Mouse (Mus musculus): ENCODE results near the gene Smg7.

Smg7 gene

GRCm38 (mm10) chr1:152804907-152805306 lies 97.5 kb downstream of the Smg7 start:
- no peak for DNase-seq

DNA sequence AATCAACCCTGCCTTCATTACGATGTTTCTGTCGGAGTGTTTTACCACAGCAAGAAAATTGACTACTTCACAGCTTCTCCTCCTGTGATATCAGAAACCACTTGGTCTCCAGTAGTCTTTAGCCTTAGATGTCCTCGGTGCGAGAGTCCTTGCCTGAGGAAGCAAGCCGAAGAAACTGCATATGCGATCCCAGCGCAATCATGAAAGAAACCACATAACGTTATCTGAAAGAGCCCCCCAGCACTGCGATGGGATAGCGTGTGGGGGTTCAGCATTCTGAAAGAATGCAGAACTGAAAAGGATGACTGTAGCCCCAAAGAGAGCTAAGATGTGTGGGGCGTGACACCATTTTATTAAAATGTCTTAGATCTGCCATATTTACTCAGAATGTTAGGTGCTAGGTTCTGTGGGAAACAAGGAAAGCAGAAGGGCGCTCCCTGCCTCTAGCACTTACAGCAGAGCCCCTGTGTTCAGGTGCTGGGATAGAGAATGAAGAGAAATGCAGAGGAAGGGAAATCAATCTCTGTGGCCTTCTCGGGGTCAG lies 101.7 kb downstream of the Smg7 start:
- DNase-seq, result no peak

DNA sequence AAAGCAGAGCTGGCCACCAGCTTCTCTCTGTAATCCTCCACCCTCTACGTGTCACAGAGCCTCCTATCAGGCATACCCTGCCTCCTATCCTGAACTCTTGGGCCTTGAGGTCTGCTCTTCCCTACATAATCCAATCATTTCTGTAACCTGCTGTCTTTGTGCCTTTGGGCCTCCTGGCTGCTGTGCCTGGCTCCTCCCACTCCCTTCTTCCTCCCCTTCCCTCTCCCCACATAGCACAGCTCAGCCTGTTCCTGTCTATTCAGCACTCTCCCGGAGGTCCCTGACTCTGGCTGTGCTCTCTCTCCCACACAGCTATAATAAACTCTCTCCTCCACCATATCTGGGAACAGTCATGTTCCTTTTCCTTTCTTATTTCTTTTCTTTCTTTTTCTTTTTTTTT lies 102.5 kb downstream of the Smg7 start, which contains the start of gene Ncf2:
Gene Ncf2 (plus strand): TSS at position 298 of the 400 bp plus-strand sequence.
- no peak for DNase-seq

- DNase-seq, result no peak
Observed at GRCm38 (mm10) chr1:152798125-152798524, 104.3 kb downstream of the Smg7 start.

GRCm38 (mm10) chr1:152796683-152797263 lies 105.7 kb downstream of the Smg7 start:
- no peak for DNase-seq

DNA sequence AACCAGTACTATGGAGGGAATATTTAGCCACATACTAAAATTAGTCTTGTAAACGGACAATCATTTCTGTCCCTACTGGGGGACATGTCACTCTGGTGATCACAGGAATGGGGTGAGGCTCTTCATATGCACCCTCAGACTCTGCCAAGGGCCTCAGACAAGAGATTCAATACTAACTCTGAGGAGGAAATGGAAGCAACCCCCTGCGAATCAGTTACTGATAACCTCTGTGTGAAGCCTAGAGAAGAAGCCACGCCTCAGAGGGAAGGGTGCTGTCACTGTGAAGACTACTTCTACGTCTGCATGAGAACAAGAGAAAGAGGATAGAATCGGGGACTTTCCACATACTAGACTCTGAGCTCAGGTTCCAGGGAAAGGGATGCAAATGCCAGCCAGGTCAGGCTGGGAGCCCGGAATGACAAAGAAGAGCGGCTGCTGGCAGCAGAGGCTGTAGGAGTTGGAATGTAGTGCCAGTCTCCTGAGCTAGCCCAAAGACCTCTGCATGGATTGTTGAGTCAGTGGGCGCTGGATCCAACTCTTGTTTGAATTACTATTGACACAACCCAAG lies 106.7 kb downstream of the Smg7 start:
- no peak for DNase-seq

DNA sequence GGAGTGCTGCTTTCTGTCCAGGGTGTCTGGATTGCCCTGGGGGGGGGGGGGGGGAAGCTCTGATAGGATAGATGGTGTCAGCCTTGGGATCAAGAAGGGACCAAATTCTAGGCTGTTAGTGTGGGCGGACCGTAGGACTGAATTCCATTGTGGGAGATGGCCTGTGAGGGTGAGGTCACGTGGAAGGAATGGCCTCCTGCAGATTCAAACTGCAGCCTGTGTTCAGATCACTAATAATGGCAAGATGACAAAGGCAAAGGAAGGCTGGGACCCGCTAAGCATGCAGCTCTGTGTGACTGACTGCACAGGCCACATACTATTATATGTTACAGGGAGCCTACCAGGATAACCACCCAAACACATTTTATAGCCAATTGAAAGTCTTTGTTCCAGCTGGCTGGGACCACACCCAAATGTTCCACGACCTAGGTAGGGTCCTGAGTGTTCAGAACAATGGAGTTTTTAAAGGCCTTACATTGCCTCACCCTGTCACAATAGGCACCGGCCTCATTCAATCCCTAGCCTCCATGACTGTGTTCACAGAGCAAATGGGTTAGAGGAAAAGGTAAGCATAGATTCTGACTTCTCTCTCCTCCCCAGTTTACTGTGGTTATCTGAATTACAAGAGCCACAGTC lies 108.8 kb downstream of the Smg7 start:
- no peak for DNase-seq

DNA sequence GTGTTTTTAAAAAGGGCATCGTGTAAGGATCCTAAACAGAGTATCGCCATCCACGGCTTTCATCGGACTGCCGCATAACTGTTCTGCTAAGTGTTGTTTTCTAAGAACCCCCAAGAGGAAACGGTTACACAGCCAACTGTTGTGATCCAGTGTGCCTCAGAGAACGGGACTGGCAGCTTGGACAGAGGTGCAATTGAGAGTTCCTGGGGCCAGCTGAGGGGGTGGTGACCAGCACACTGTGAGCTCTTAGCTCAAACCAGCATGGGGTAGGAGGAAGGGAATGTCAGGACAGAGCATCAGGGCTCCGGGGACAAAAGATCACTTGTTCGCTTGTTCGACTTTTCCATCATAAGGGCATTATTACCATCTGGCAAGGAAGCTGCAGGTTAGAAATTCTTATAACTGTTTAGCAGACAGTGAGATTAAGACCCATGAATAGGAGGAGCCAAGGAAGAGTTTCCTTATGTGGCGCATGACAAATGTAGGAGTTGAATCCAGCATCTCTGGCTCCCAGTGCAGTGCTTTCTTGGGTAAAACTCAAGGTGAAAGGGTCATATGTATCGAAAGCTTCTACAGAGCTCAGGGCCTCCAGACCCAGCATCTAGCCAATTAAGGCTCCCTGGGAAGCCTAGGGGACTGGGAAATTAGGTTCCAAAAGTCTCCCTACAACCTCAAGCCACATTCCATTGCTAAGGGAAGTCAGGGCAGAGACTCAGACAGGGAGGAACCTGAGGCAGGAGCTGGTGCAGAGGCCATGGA lies 109.5 kb downstream of the Smg7 start:
- peak; percentile 42 for DNase-seq

DNA sequence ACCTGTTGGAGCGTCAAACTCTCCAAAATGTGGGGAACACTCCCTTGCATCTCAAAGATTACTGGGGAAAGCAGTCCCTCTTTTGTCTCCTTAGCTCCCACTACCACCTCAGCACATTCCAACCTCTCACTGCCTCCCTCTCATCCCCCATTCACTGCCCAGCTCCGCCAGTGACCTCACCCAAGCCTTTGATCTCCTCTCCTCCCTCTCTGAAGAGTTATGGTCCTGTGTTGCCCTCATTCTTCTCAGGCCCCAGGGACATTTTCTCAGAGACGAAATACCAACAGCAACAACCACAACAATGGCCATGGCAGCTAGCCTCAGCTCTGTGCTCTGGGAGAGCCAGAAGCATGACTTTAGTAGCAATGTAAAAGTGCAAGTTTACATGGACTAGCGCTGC lies 111.2 kb downstream of the Smg7 start:
- no peak for DNase-seq

- DNase-seq, result no peak
Observed at GRCm38 (mm10) chr1:152790821-152791220, 111.6 kb downstream of the Smg7 start.

GRCm38 (mm10) chr1:152790254-152790653 lies 112.2 kb downstream of the Smg7 start:
- no peak for DNase-seq

- no peak for DNase-seq
Observed at GRCm38 (mm10) chr1:152788121-152788660, 114.3 kb downstream of the Smg7 start.

Measured in cerebellum, adult 9-11 months (tissue).